Mouse (Mus musculus) CD4-positive, CD25-positive, alpha-beta regulatory T cell, adult 4 months (primary cell): ENCODE data around the gene Gm21987. TPM values are rescaled to one million over a fixed set of nuclear protein-coding genes. Genes with fewer than 3 reads are reported as not detected.

ENCODE experiments used
- ATAC-seq: one replicate; pipeline ENCODE4 v1.8.0; 2017
- polyA plus RNA-seq, 2 experiments: library from polyadenylated mRNA; unstranded; fragments of 100-300 nt; shearing (Covaris generic); gene quantifications; one replicate each; pipeline ENCODE4 v1.2.1; 2017

Gene Gm21987
- polyA plus RNA-seq, 2 experiments from 2014 or later = not detected

DNA sequence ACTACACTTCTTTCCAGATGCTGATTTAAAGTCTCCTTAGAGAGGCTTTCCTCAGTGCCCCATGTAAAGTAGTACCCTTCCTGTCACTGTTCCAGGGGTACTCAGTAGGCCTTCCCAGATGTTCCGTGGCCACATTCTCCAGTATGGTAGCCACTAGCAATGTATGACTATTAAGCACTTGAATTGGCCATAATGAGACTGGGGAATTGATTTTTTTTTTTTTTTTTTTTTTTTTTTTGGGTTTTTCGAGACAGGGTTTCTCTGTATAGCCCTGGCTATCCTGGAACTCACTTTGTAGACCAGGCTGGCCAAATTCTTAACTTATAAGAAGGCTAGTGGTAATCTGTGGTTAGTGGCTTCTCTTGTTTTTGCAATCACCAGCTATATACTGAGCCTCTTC lies 3.0 kb downstream of the Gm21987 start:
- no peak for ATAC-seq

- no peak for ATAC-seq
These were observed 3.6 kb downstream of the Gm21987 start for GRCm38 (mm10) chr16:38350361-38350855.

GRCm38 (mm10) chr16:38350939-38351338 lies 4.1 kb downstream of the Gm21987 start:
- no peak for ATAC-seq

GRCm38 (mm10) chr16:38352031-38352430 lies 5.2 kb downstream of the Gm21987 start:
- no peak for ATAC-seq

DNA sequence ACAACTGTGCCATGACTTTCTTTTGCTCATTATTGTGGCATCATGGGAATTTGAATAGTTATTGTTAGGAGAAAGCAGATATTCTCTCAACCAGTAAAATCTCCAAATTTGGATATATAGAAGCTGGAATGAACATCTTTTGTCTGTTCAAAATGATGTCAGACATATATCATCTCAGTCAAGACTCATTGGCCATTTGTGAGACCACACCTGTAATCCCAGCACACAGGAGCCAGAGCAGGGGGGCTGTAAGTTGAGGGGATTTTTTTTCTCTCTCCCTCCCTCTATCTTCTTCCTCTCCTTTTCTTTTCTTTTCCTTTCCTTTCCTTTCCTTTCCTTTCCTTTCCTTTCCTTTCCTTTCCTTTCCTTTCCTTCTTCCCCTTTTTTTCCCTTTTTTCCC lies 6.0 kb downstream of the Gm21987 start:
- peak; percentile 69 for ATAC-seq

DNA sequence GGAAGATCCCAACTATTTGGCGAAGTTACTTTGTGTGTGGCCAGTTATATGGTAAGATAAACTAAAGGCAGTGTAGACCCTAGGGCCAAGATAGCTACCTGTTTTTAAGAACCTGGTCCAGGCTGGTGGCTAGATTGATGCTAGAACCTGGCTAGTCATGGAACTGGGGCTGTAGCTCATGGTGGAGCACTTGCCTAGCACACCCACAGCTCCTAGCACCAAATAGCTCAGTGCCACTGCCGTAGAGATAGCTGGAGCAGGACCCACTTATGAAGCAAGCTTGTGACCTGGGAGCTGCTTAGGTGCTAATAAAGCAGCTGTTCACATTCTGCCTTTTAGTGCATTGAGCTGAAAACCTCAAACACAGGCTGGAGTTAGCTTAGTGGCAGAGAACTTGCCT lies 6.8 kb downstream of the Gm21987 start:
- peak; percentile 50 for ATAC-seq

DNA sequence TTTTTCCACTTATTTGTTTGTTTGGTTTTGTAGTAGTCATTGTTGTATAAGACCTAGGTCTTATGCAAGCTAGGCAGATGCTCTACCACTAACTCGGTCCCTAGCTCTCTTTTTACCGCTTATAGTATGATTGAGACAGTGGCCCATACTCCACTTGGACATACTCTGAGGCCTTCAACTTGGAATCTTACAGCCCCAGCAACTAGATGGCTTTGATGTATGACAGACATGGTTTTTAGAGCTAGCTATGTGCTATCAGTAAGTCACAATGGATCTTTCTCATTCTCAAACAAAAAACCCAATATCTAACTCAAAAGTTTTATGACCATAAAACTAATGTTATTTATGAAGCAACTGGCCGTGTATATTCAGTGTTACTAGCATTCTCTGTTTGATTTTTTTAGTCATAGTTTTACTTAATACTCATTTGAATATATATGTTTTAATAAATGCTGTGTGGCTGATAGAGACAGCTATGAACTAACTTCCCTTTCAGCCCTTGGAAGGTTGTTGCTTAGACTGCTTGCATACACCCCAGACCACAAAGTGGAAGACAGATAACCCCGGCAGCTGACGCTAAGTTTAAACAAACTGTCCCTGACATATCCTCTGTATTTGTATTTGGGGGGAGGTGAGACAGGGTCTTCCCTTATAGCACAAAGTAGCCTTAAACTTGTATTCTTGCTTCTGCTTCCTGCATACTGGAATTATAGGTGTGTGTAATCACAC lies 7.5 kb downstream of the Gm21987 start:
- ATAC-seq = no peak

DNA sequence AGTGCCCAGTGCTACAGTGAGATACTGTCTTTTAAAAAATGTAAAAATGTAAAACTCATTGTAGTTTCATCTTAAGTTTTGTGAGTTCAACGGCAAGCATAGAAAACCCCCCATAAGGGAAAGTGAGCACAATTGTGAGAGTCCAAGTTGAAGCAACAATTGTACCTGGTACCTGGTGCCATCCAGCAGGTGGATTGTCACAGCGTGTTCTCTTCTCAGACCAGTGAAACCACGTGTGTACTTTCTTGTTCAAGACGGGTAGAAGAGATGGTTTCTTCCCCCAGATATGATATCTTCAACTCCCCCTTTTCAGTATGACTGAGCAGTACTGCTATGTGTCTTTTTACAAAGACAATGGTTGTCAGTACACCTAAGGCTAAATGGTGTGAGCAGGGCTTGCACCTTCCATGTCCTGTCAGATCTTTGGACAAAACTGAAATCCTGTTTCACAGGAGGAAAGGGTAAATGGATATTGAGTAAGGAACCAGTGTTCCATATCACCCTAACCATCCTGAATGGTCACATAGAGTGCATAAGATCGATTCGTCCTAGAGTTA lies 11.5 kb downstream of the Gm21987 start:
- ATAC-seq = no peak

- no peak for ATAC-seq
These were observed 12.4 kb downstream of the Gm21987 start for GRCm38 (mm10) chr16:38359241-38359640.

DNA sequence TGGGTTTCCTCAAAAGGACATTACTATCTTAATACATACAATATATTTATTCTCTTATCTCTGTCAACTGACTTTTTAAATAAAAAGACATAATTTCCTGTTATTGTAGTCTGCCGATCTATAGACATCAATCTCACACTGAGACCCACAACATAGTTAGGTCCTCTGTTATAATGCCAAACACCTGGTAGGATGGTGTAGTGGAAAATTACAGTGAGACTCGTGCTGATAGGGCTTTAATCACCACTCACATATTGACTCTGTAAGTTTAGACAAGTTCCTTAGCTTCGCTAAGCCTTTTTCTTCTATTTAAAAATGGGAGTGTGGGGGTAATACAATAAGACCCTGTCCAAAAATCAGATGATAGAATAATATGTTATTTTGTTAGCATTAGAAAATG lies 13.0 kb downstream of the Gm21987 start:
- ATAC-seq = peak; percentile 52

DNA sequence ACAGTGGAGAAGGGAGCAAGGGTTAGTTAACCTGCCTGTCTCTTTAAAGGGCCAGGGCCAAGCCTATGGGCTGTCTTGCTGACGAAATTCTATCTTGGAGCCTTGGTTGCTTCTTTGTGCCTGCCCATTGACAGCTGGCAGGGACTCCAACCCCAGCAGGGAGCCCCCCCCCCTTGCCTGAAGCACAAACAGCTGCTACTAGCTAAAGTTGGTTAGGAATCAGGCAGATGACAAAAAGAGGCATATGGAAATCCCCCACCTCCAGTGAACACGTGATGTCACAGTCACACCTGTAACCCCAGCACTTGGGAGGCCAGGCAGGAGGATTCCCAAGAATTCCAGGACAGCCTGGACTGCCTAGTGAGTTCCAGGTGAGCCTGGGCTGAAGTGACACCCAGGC lies 13.5 kb downstream of the Gm21987 start:
- peak; percentile 35 for ATAC-seq

DNA sequence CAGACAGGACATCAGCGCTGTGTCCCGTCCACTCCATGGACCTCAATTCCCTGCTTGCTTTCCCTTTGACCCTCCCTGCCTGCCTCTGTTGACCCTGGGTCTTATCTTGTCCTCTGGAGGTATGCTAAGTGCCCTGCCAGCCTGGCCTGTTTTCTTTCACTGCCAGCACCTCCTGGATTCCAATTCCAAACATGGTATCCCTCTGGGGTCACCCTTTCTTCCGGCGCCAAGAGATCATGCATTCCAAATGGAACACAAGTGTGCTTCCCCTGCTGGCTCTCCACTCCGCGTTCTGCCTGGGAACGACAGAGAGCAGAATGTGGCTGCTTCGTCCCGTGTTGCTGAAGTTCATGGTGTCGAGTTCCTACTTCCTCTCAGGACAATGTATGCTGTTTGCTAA lies 15.1 kb downstream of the Gm21987 start, which contains the start of gene Popdc2:
Popdc2 (plus strand) TSS at position 277 of the 400 bp plus-strand sequence.
- no peak for ATAC-seq

- ATAC-seq = no peak
These were observed 15.8 kb downstream of the Gm21987 start for GRCm38 (mm10) chr16:38362493-38363255.

- ATAC-seq = no peak
These were observed 16.4 kb downstream of the Gm21987 start for GRCm38 (mm10) chr16:38363256-38363595.

GRCm38 (mm10) chr16:38363657-38364056 lies 16.8 kb downstream of the Gm21987 start:
- no peak for ATAC-seq

DNA sequence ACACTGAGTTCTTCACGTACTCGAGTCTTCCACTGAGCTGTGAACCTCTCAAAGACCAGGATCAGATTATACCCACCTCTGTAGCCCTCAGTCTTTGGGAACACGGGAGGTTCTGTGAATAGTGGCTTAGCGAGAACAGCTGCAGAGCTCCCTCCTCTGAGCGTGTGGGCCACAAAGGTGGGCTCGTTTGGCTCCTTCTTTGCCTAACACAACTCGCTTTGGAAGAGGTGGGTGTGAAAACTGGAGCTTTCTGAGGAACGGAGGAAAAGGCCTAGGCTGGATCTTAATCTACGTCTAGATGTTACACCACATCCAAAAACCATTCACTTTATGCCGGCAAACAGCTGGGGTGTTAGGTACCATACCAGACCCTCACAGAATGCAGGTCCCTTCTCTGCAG lies 18.6 kb downstream of the Gm21987 start:
- ATAC-seq = no peak

- no peak for ATAC-seq
These were observed 19.4 kb downstream of the Gm21987 start for GRCm38 (mm10) chr16:38366231-38366630.

GRCm38 (mm10) chr16:38368336-38368735 lies 21.5 kb downstream of the Gm21987 start:
- ATAC-seq = no peak

DNA sequence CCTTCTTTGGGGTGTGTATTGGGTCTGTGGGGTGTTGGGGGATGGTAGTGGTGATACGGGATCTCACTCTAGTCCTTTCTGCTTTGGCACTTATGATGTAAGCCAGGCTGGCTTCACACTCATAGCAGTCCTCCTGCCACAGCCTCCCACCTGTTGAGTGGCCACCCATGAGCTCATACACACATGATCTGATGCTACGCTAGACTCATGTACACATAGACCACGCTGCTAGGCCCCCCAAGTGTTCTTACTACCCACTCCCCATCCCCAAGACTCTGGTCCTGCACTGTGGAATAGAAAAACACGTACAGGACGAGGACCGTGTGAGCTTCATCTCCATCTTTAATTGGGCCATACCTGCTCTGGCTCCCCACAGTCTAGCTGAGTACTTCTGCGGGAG lies 22.2 kb downstream of the Gm21987 start:
- ATAC-seq = no peak

DNA sequence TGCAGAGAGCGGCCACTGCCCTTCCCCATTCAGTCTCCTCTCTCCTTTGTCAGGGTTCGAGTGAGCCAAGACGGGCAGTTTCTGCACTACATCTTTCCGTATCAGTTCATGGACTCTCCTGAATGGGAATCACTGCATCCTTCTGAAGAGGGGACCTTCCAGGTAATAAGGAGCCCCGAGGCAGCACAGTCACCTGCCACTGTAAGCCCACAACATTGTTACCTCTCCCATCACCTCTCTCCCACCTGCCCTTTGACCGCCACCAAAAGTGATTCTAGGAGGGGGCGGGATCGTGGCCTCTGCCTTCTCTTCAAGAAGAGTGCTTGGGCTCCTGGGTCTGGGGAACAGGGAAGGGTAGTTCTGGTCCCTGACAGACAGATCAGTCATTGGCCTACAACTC lies 22.6 kb downstream of the Gm21987 start:
- no peak for ATAC-seq

GRCm38 (mm10) chr16:38369992-38370484 lies 23.2 kb downstream of the Gm21987 start:
- no peak for ATAC-seq

- ATAC-seq = no peak
These were observed 24.0 kb downstream of the Gm21987 start for GRCm38 (mm10) chr16:38370633-38371374.
